Mouse (Mus musculus) lung, postnatal 0 days (tissue): ENCODE results near the gene Bnip1. TPM values are rescaled to one million over a fixed set of nuclear protein-coding genes. Genes with fewer than 3 reads are reported as not detected.

Experiments used
- ATAC-seq: fragments of 200-750 bp; cut with Nextera tagmentation; 2 replicates; pipeline ENCODE4 v1.8.0; 2017; ENCODE audit warnings: moderate library complexity
- DNase-seq: peaks from one replicate; pipeline ENCODE4 v3.0.0-alpha.2; 2016; ENCODE audit warnings: low spot score
- H3K27ac ChIP-seq: fragments of 300-500 bp; sonication (generic); 2 replicates; pipeline ENCODE4 v1.5.1; 2014; ENCODE audit warnings: antibody characterized with exemption, mild to moderate bottlenecking, low read length, mixed read lengths
- H3K27me3 ChIP-seq: fragments of 300-500 bp; sonication (generic); replicated peaks from 2 replicates; pipeline ENCODE4 v1.6.1; 2014; ENCODE audit warnings: low read length, mixed read lengths; ENCODE audit not compliant: insufficient read depth
- H3K36me3 ChIP-seq: fragments of 300-500 bp; sonication (generic); 2 replicates; pipeline ENCODE4 v1.6.1; 2014; ENCODE audit warnings: low read length, mixed read lengths; ENCODE audit not compliant: insufficient read depth
- H3K4me1 ChIP-seq: fragments of 300-500 bp; sonication (generic); 2 replicates; pipeline ENCODE4 v1.6.1; 2014; ENCODE audit warnings: antibody characterized with exemption, low read depth, low read length, mixed read lengths; ENCODE audit not compliant: insufficient read depth
- H3K4me2 ChIP-seq: fragments of 300-500 bp; sonication (generic); replicated peaks from 2 replicates; pipeline ENCODE4 v1.6.1; 2014; ENCODE audit warnings: low read depth, mild to moderate bottlenecking, low read length, moderate library complexity, mixed read lengths
- H3K4me3 ChIP-seq: fragments of 300-500 bp; sonication (generic); 2 replicates; pipeline ENCODE4 v1.5.1; 2014; ENCODE audit warnings: low read depth, low read length
- H3K9ac ChIP-seq: fragments of 300-500 bp; sonication (generic); replicated peaks from 2 replicates; pipeline ENCODE4 v1.6.1; 2014; ENCODE audit warnings: low read depth, mild to moderate bottlenecking
- H3K9me3 ChIP-seq: fragments of 300-500 bp; sonication (generic); 2 replicates; pipeline ENCODE4 v1.6.1; 2016; ENCODE audit warnings: low read length, mixed read lengths
- CTCF ChIP-seq: IDR thresholded peaks from 2 replicates; pipeline ENCODE4 v1.5.1; 2016; ENCODE audit warnings: antibody characterized with exemption, mild to moderate bottlenecking
- EP300 ChIP-seq: IDR thresholded peaks from 2 replicates; pipeline ENCODE4 v1.6.1; 2016; ENCODE audit warnings: antibody characterized with exemption, mild to moderate bottlenecking, control low read depth
- WGBS: fragments of 180-500 bp; shearing (Covaris S2); extraction: QIAGEN DNeasy Blood & Tissue Kit; methylation state at CpG from one replicate; pipeline ENCODE4 v1.1.7; 2014; 5-methylcytosine and 5-hydroxymethylcytosine counted together
- polyA plus RNA-seq: library from polyadenylated mRNA; unstranded; fragments of >200 nt; fragmentation: Nextera tagmentation; extraction: Ambion mirVana; gene quantifications from 2 replicates; pipeline ENCODE4 v1.2.1, GENCODE M21; 2015

The Bnip1 gene
- polyA plus RNA-seq, 1 experiment from 2014 or later, result 23.7 TPM

GRCm38 (mm10) chr17:26791580-26791979, 10.7 kb downstream of the Bnip1 start:
- TF ChIP-seq CTCF, result no peak
- no peak for TF ChIP-seq EP300
- H3K9me3 ChIP-seq, result no peaks in the 10 kb centered on the region
- H3K27ac ChIP-seq, result no peak overlapping the region
- peaks cover 33% of the 10 kb centered on the region; the same call in 1 of the 2 replicates for H3K36me3 ChIP-seq
- DNase-seq (no peak), ATAC-seq (no peak)
- no peaks in the 10 kb centered on the region for H3K4me1 ChIP-seq
- WGBS, result 85% methylated on average over 7 of the region's 7 CpGs
- H3K4me3 ChIP-seq, result no peak overlapping the region
- H3K9ac ChIP-seq, result no peak overlapping the region
- H3K27me3 ChIP-seq, result no peaks in the 10 kb centered on the region
- no peak overlapping the region for H3K4me2 ChIP-seq

- H3K4me3 ChIP-seq, result no peak overlapping the region
- no peak overlapping the region for H3K27ac ChIP-seq
- no peaks in the 10 kb centered on the region for H3K27me3 ChIP-seq
- no peak overlapping the region for H3K9ac ChIP-seq
- 87% methylated on average over 15 of the region's 15 CpGs for WGBS
- H3K9me3 ChIP-seq, result no peaks in the 10 kb centered on the region
- H3K4me1 ChIP-seq, result no peaks in the 10 kb centered on the region
- H3K36me3 ChIP-seq, result peaks cover 28% of the 10 kb centered on the region; the same call in 1 of the 2 replicates
- ATAC-seq (no peak), DNase-seq (no peak)
- no peak for TF ChIP-seq CTCF
- TF ChIP-seq EP300, result no peak
- H3K4me2 ChIP-seq, result no peak overlapping the region
These were observed 11.2 kb downstream of the Bnip1 start for GRCm38 (mm10) chr17:26792096-26792495.

- peak; percentile 38; the same call in 1 of the 2 replicates for ATAC-seq
- DNase-seq, result peak; percentile 11
- no peaks in the 10 kb centered on the region for H3K4me1 ChIP-seq
- no peaks in the 10 kb centered on the region for H3K9me3 ChIP-seq
- no peak overlapping the region for H3K4me2 ChIP-seq
- no peak overlapping the region for H3K9ac ChIP-seq
- H3K4me3 ChIP-seq, result no peak overlapping the region
- H3K36me3 ChIP-seq, result peaks cover 26% of the 10 kb centered on the region; the same call in 1 of the 2 replicates
- no peaks in the 10 kb centered on the region for H3K27me3 ChIP-seq
- 74% methylated on average over 5 of the region's 5 CpGs for WGBS
- no peak overlapping the region for H3K27ac ChIP-seq
- TF ChIP-seq CTCF (no peak), EP300 (no peak)
These were observed 12.4 kb downstream of the Bnip1 start for GRCm38 (mm10) chr17:26793068-26793765.

GRCm38 (mm10) chr17:26794744-26795143, 13.9 kb downstream of the Bnip1 start:
- WGBS, result 22% methylated on average over 3 of the region's 3 CpGs
- no peaks in the 10 kb centered on the region for H3K4me1 ChIP-seq
- H3K4me2 ChIP-seq, result no peak overlapping the region
- TF ChIP-seq EP300 (no peak), CTCF (peak; percentile 85)
- H3K4me3 ChIP-seq, result no peak overlapping the region
- ATAC-seq (no peak), DNase-seq (peak; percentile 63)
- no peaks in the 10 kb centered on the region for H3K9me3 ChIP-seq
- H3K27me3 ChIP-seq, result no peaks in the 10 kb centered on the region
- H3K36me3 ChIP-seq, result peaks cover 22% of the 10 kb centered on the region; the same call in 1 of the 2 replicates
- H3K9ac ChIP-seq, result no peak overlapping the region
- H3K27ac ChIP-seq, result no peak overlapping the region

GRCm38 (mm10) chr17:26795386-26795785, 14.5 kb downstream of the Bnip1 start:
- WGBS, result 63% methylated on average over 6 of the region's 7 CpGs
- Histone ChIP-seq H3K4me2 (no peak overlapping the region), H3K27me3 (no peaks in the 10 kb centered on the region), H3K4me1 (no peaks in the 10 kb centered on the region), H3K36me3 (peaks cover 19% of the 10 kb centered on the region; the same call in 1 of the 2 replicates), H3K9me3 (no peaks in the 10 kb centered on the region), H3K4me3 (no peak overlapping the region), H3K9ac (no peak overlapping the region), H3K27ac (no peak overlapping the region)
- ATAC-seq (no peak), DNase-seq (no peak)
- TF ChIP-seq CTCF (no peak), EP300 (no peak)

GRCm38 (mm10) chr17:26797379-26798128, 16.7 kb downstream of the Bnip1 start:
- 60% methylated on average over 6 of the region's 6 CpGs for WGBS
- DNase-seq (no peak), ATAC-seq (no peak)
- no peaks in the 10 kb centered on the region for H3K4me1 ChIP-seq
- H3K36me3 ChIP-seq, result peaks cover 3% of the 10 kb centered on the region; the same call in 1 of the 2 replicates
- no peak for TF ChIP-seq CTCF
- no peak for TF ChIP-seq EP300
- no peak overlapping the region for H3K4me2 ChIP-seq
- H3K9ac ChIP-seq, result no peak overlapping the region
- no peak overlapping the region for H3K4me3 ChIP-seq
- no peak overlapping the region for H3K27ac ChIP-seq
- H3K9me3 ChIP-seq, result no peaks in the 10 kb centered on the region
- H3K27me3 ChIP-seq, result no peaks in the 10 kb centered on the region
